Mouse (Mus musculus) left cerebral cortex, postnatal 36 days (tissue): ENCODE data around the gene Shisa3. TPM values are rescaled to one million over a fixed set of nuclear protein-coding genes. Genes with fewer than 3 reads are reported as not detected.

Experiments used
- DNase-seq, 2 experiments: peaks; one replicate each; pipeline ENCODE4 v3.0.0; 2021 to 2022; ENCODE audit warnings: low spot score in 2 of 2, mixed read lengths in 1 of 2
- intact Hi-C: fragments of 180-260 bp; cut with DNase I; formaldehyde crosslinking; loops from one replicate; pipeline ENCODE4 v1.15.1; 2025
- total RNA-seq, 2 experiments: library from RNA; stranded (reverse); gene quantifications; 2 replicates each; pipeline ENCODE4 v1.2.3; 2021

Shisa3 gene
- total RNA-seq, 2 experiments from 2014 or later: 1.2 TPM

DNA sequence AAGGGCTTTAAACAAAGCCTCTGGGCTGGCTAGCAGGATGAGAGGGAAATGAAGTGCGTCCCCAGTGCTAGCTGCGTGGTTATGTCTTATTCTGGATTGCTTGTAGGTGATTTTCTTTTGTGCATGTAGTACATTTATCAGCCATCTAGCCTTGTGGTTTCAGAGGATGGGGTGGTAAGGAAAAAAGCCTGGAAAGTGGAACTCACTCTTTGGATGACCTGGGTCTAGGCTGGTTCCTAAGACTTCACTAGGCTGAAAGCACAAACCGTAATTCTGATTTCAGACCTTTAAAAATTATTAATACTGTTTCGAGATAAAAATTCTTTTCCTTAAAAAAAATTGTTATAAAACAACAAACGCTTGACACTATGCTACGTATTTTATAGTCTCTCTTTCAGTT lies 22.2 kb downstream of the Shisa3 start:
- intact Hi-C loops: no loop called here
- DNase-seq: no peak

DNA sequence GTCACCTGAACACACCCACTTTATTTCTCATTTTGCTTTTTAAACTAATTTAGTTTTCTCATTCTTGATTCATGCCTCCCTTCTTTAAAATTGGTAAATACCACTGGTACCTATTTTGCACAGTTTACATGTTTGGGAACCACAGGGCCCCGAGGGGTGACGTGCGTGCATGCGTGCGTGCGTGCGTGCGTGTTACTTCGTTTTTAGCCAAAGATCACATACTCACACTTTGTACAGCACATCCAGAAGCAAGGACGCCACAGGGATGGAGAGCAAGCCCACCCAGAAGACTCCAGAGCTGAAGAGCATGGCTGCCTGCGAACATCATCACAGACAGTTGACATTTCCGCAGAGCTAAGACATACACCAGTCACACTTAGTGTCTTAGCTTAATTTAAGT lies 23.6 kb downstream of the Shisa3 start:
- intact Hi-C loops: no loop called here
- no peak for DNase-seq

DNA sequence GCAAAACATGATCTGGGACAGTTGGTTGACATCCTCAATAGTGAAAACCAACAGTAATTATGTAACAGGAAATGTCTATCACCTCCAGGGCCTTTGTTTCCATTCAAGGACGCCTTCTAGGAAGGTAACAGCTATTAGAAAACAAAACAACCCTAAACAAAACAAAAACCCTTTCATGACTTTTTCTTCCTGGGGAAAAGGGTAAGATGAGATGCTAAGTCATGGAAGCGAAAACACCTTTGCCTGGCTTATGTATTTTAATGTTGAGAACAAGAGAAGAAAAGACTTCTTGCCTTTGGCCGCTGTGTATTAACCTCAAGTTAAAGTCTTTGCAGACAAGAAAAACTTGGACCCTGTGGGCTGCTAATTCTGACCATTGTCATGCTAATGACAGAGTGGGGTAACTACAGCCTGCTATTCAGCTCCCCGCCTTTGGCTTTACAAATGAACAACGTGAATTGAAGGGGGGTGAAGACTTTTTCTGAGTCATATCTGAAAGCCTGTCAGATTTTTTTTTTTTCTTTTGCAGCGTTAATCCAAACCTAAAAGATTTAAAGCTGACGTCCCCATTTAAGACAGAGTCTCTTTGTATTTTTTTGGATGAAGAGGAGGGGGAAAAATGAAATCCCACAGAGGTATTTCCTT lies 25.6 kb downstream of the Shisa3 start:
- intact Hi-C loops: no loop called here
- no peak for DNase-seq

DNA sequence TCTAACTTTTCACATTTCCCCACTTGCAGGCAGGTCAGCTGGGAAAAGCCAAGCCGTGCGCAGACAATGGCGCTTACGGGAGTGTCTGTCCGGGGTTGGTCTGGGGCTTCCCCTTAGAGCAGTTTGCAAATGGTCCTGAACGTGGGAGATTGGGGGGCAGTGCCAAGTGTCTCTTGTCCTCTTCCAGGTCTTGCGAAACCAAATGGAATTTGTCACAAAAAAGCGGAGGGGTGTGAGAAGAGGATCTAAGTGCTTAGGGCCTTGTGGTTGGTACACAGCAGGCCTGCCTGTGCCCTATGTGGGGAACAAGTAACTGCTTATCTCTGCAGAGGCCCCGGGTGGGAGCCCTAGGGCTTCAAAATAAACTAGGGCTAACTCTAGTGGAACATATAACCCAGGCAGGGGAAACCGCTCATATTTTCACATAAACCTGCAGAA lies 26.2 kb downstream of the Shisa3 start:
- no peak for DNase-seq
- intact Hi-C loops: no loop called here

DNA sequence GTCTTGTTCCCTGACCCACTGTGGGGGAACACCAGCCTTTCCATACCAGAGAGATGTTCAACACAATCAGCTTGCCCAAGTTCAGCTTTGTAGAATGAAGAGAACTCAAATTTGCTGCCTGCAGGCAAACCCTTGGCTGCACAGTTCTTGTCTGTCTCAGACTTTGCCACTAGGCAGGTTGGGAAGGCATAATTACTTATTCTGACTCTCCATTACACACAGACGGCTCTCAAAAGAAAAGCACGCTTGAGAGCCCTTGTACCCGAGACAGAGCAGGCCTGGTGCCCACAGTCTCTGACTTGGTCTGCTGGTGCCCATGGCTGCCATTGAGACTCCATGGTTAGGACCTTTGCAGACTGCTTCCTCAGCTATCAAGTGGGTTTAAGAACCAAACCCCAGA lies 26.7 kb downstream of the Shisa3 start:
- no peak for DNase-seq
- intact Hi-C loops: no loop called here

DNA sequence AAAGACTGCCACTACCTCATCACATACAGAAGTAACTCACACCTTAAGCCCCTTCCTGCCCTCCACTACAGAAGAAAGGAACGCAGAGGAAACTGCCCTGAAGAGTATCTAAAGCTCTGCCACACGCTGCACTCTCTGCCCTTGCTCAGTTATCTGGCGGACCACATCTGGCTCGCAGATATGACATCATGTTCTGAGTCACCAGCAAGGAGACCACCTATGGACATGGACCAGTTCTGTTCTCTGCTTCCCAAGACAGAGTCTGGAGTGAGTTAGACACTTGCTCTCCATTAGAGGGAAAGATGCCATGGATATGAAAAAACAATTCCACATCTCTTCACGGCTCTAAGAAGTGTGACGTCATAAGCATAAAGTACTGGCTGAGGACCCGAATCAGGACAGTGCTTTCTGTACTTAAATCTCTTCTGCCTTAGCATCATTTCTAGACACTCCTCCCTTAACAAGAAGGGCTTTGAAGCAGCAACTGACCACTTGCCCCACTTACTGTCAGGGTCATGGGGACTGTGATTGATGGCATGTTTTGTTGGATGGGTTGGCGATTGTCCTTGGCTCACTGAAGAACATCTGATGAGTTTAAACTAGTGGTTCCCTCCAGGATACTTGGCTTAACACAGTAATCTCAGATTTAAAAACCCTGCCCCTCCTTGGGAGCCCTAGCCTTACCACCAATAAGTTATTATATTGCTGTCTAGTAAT lies 33.1 kb downstream of the Shisa3 start:
- intact Hi-C loops: no loop called here
- no peak for DNase-seq

DNA sequence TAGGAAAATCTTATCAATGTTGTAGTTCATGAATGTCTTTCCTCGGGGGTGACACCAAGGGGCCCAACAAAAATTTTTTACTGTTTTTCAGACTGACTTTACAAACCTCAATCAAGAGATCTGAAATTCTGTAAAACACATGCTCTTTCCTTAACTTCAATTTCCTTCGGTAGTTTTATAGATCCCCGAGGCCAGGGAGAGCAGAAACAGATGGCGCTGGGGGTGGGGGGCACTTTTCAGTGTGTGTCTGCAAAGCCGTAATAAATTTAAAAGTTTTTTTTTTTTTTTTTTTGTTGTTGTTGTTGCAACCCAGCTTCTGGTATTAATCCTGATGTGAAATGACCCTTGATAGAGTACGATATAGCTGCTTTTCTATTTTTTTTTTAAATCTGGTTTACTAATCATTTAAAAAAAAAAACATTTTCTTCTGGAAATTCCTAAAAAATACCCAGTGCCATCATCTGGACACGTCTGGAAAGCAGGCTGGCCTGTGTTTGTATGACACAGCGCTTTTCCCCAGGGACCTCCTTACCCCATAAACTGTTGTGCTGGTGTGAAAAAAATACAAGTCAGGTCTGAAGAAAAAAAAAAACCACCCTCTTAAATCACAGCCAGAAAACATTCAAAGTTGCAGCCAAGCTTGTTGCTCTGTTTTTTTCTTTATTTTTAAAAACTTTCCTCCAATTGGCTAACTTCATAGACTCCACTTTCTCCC lies 33.9 kb downstream of the Shisa3 start:
- no peak for DNase-seq
- intact Hi-C loops: no loop called here

DNA sequence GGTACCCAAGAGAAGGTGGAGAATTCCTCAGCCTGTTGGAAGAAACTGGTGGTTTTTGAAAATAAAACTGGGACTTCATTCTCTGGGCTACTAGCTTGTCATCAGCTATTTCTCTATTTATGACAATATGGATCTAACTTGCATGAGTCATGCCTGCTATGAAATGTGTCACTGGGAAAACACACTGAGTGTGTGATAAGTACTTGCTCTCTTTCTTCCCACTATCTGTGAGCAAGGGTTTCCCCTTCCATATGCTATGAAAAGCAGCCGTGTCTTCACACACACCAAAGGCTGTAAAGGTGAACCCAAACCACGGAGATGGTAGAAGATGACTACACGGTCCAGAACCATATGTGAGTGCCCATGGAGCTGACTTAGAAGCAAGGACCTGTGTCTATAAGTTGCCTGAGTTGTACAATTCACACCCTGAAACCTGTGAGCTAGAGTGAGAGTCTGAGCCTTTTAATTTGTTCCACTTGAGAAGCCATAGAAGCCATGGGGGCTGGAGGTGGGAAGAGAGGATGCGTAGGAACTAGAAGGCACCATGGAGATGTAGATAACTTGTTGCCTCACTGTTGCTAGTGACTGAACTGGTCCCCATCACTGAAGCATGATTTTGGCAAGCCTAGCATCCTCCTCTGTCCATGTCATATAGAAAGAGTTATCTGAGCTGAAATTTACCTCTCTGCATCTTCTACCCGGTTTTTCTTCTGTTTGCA lies 36.0 kb downstream of the Shisa3 start:
- intact Hi-C loops: no loop called here

DNA sequence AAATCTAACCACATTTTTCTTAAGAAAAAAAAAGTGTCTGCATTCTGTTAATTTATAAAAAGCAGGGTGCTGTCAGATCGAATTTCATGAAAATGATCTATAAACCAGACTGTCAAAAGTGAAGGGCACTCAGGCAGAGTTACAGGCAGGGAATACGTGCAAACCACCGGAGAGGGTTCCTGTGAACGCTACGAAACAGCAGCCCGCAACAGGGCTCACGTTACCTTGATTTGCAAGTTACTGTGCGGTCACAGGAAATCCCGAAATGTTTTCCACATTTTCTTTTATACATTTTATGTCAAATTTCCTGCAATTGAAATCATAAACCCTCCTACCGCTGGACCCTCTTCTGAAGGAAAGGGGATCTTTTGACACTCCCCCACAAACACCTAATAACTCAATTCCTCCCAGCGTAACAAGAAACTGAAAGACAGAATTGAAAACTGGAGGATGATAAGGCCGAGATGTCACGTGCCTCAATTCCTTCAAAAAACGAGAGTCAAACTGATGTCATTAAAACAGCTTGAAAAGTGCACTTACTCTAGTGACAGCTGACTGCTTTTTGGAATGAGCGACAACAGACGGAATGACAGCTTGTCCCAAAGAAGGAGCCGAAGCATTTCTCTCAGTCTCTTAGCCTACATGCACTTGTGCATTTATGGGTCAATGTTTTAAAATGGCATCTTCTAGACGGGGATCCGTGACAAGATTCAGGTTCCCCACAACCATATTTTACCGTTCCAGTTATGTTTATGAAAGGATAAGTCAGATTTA lies 39.3 kb downstream of the Shisa3 start:
- intact Hi-C loops: no loop called here

More for the DNA sequence above, 36.0 kb downstream of the Shisa3 start:
- DNase-seq: peak; percentile 29 to 34

DNA sequence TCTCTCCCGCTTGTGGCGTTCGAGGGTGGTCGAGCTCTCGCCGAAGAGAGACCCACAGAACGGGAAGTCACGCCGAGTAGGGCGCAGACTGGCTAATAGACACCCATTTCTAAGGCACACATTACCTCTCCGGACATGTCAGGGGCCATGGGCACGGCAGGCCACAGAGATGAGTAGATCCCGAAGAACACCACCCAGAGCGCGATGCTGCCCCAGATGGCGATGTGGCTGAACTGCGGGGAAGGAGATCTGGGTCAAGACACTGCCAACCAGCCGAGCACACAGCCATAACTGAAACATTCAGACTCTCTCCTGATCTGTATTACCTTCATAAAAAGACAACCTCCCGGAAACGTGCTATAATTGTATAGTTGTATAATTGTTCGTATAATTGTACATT lies 39.9 kb downstream of the Shisa3 start:
- DNase-seq: no peak
- intact Hi-C loops: no loop called here

More for the DNA sequence above, 39.3 kb downstream of the Shisa3 start:
- DNase-seq: no peak

DNA sequence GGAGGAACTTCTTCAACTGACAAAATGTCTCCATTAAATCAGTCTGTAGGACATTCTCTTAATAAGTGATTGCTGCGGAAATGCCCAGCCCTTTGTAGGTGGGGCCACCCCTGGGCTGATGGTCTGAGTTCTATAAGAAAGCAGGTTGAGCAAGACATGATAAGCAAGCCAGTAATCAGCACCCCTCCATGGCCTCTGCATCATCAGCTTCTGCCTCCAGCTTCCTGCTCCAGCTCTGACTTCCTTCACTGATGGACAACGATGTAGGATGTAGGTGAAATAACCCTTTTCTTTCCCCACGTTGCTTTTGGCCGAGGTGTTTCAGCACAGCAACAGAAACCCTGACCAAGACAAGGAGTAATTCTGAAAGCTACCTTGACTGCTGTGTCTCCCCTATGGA lies 41.5 kb downstream of the Shisa3 start:
- no peak for DNase-seq
- intact Hi-C loops: no loop called here

DNA sequence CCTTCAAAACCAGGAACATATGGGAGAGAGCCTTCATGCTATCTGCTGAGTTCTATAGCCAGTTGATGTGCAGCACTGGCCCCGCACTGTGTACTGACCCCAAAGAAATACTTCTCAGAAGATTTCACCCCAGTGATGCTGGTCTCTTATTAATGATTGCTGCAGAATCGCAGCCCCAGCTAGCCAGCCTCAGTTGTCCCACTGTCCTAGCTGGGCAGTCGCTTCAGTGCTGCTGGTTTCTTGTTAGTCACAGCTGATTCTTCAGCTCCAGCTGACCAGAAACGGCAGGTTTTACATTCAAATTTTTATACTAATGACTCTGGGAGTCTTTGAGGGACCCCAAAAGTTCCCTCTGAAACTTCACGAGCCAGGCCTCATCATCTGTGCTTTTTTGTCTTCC lies 42.3 kb downstream of the Shisa3 start:
- intact Hi-C loops: no loop called here
- DNase-seq: no peak

DNA sequence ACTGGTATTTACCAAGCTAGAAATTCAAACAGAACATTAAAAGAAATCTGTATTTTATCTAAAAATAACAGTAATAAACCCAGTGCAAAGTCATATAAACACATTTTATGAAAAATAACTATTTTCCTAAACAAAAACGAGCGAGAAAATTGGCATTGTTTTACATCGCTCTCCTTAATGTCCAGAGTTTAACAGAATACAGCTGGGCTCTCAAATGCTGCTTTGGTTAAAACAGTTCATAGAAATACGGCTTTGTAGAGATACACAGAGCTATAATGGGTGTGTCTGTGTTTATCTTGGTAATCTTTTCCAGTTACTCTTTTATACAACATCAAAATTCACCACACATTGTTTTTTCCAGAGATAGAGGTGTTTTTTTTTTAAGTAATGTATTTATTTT lies 44.8 kb downstream of the Shisa3 start:
- DNase-seq: no peak
- intact Hi-C loops: no loop called here

DNA sequence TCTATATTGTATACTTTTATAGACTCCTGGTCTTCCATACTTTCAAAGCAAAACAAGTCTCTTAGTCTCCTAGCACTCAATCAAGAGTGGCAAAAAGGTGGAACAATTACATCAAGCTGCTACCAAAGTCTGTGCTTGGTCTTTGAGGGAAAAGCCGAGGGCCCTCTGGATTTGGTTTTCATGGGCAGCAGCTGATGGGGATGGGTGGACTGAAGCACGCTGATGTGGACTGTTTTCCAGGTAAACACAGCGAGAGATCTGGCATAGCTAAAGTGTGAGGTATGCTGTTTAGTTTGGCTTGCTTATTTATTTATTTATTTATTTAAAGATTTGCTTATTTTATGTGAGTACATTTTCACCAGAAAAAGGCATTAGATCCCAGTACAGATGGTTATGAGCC lies 45.9 kb downstream of the Shisa3 start:
- intact Hi-C loops: no loop called here

DNA sequence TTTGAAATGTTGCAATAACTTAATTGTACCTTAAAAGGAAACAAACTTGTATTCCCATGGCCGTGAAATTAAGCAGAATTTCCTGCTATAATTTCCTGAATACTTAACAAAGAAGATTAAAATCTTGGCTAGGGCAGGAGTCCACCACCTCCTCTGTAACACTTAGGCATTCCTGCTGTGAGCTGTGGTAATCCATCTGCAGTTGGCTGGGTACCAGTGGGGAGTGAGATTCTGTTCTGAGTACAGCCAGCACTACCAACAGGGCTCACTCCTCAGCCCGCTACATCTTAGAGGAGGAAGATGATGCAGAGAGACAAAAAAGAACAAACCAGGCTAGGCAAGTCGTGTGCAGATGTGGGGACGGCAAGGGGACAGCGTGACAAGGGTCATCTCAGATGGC lies 46.9 kb downstream of the Shisa3 start:
- DNase-seq: peak; percentile 20 to 36
- intact Hi-C loops: no loop called here

More for the DNA sequence above, 45.9 kb downstream of the Shisa3 start:
- DNase-seq: no peak

DNA sequence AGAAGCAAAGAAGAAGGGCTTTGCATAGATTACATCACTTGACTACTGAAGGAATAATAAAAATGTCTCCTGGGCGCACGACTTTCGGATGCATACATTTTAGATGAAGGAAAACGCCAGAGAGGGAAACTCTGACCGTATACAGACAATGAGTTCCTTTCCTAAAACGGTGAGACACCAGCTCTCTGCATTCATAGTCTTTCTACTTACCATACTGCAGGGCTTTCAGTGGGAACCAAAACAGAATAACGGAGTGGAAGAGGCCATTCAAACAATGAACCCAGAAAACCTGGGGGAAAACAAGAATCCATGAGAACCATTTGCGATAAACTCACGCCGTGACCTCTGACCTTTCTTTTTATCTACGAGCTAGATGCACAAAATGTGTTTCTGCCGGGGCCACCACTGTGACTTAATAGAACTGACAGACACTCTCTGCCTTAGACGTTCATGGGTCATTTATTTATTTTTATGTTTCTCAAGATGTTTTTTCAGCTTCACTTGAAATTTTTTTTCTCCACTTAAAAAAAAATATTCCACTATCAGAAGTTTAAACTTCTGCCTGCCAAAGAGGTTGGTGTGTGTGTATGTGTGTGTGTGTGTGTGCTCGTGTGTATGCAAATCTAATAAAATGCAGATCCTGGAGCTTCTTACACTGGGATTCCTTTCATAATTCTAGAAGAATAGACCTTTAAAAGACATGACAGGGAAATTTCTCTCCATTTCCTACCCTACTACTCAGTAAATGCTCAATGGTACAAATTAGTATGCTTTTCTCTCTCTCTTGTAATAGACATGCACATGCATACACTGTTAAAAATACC lies 48.2 kb downstream of the Shisa3 start:
- intact Hi-C loops: no loop called here
- no peak for DNase-seq

DNA sequence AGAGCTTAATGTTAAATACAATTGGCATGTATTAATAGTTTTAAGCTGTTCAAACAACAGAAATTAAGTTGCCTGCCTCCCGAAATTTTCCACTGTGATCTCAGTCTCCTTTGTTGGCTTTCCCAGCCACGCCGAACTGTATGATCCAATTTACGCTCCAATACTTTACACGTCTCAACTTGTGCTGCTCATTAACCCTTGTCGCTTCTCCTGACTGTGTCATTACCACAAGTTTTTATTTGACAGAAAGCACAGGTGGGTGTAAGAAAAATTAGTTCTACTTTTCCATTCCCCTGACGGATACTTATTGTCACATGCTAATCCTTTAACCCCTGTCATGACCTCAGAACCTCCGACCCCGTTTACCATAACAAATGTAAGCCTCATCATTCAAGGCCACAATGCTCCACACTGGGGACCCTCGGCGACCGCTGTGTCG lies 49.2 kb downstream of the Shisa3 start:
- DNase-seq: no peak
- intact Hi-C loops: no loop called here

DNA sequence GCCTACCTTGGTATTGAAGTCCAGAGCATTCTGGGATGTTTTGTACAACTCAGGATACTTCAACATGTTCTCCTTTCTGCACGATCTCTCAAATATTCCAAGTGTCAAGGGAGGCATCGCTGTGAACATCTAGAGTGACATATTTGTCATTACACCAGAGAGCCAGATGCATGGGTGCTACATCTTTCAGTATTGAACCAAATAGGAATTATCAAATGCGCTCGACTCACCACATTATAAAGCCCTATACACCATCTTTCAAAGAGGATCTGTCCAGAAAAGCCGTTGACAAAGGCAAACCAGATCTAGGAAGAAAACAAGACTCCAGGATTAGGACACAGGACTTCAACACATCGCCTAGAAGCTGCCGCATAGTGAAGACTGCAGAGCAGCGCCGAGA lies 52.2 kb downstream of the Shisa3 start:
- intact Hi-C loops: loop anchor here (10.0 kb wide), 1 partner anchor 125 kb away; no protein-coding TSS in a partner anchor
- DNase-seq: no peak
